Mouse (Mus musculus) CH12.LX (cell line): ENCODE results near the gene Traf3ip2.

Experiments
- CTCF ChIP-seq, 2 experiments: IDR thresholded peaks in 1 of 2; conservative IDR thresholded peaks in 1 of 2; 2 replicates each; pipeline ENCODE4 v1.5.1; 2011 to 2012; ENCODE audit warnings: low read depth in 2 of 2, low read length in 2 of 2, improper control_type of control experiment in 1 of 2, inconsistent platforms in 1 of 2, mild to moderate bottlenecking in 1 of 2, moderate library complexity in 1 of 2
- HCFC1 ChIP-seq: IDR thresholded peaks from 2 replicates; pipeline ENCODE4 v1.6.1; 2012; ENCODE audit warnings: low read depth, mild to moderate bottlenecking, inconsistent platforms, low read length, improper control_type of control experiment
- JUND ChIP-seq: conservative IDR thresholded peaks from 2 replicates; pipeline ENCODE4 v1.6.1; 2011; ENCODE audit warnings: low read depth, low read length, improper control_type of control experiment
- MYC ChIP-seq: IDR thresholded peaks from 2 replicates; pipeline ENCODE4 v1.6.1; 2011; ENCODE audit warnings: low read depth, mild to moderate bottlenecking, improper control_type of control experiment, low read length
- NELFE ChIP-seq: IDR thresholded peaks from 2 replicates; pipeline ENCODE4 v1.6.1; 2011; ENCODE audit warnings: low read depth, low read length, improper control_type of control experiment
- RCOR1 ChIP-seq: conservative IDR thresholded peaks from 2 replicates; pipeline ENCODE4 v1.6.1; 2012; ENCODE audit warnings: low read depth, mild to moderate bottlenecking, inconsistent platforms, low read length, improper control_type of control experiment

DNA sequence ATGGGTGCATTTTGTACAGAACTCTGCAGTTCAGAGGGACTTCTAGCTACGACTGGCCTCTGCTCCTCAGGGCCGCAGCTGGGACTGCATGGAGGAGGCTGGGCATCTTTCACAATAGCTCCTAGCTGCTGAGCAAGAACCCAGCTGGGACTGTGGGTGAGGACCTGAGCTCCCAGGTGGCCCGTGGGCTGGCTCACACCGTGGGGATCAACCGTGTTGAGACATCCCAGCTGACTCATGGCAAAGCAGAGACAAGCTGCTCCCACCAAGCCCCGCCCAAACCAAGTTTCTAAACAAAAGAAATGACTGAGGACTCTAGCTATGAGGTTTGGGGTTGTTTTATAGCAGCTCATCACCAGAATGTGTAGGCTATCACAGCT, 40.1 kb upstream of the Traf3ip2 start:
- TF ChIP-seq CTCF (conservative IDR thresholded peaks at IDR 0.05 in 1 of 2, IDR thresholded peaks at IDR 0.05 in 1 of 2; ENCODE audit: low read depth in 2 of 2, low read length in 2 of 2), result no peak
- no peak for TF ChIP-seq MYC
- no peak for TF ChIP-seq HCFC1
- TF ChIP-seq RCOR1, result no peak
- TF ChIP-seq NELFE, result no peak
- no peak for TF ChIP-seq JUND
